Mouse (Mus musculus): ENCODE measurements at regions not wholly inside any gene's neighbourhood (a gene's known extent, or its start where the extent isn't known, plus 50 kb on each side); places are given as distances from the start of the nearest gene placed in this dataset.

DNA sequence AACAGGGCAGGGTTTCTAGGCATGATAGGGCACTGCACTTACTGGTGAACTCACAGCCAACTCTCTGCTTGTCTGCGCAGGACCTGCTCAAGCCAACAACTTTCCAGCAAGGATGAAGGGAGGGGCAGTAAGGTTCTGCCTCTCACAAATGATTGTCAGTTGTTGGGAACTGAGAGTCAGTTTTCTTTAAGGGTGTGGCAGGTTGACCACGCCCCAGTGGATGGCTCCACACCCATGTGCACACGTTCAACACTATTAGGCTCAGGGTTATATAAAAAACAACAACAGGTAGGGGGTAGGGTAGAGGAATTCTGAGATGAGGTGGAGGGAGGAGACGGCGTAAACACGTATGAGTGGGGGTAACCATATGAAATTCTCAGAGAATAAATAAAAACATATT is 210.9 kb upstream of the Kit start:
- no peaks in the 10 kb centered on the region for H3K36me3 ChIP-seq (ENCODE audit: control insufficient read depth, insufficient read depth, low read length)
- TF ChIP-seq POLR2A (IDR thresholded peaks at IDR 0.05; ENCODE audit: low read depth, low read length) (no peak), CTCF (conservative IDR thresholded peaks at IDR 0.05; ENCODE audit: insufficient read depth, insufficient read length, low read depth, low read length) (no peak)
- H3K4me1 ChIP-seq (ENCODE audit: control insufficient read depth, insufficient read depth, low read length): no peaks in the 10 kb centered on the region
- no peak overlapping the region for H3K4me3 ChIP-seq (ENCODE audit: insufficient read depth, low read depth, low read length)
- no peaks in the 10 kb centered on the region for H3K27me3 ChIP-seq (replicated peaks; ENCODE audit: control insufficient read depth, insufficient read depth, low read length)
- no peak for DNase-seq
- no peak overlapping the region for H3K27ac ChIP-seq (ENCODE audit: insufficient read depth, low read depth, low read length)
- WGBS: 86% methylated on average over 6 of the region's 6 CpGs

DNA sequence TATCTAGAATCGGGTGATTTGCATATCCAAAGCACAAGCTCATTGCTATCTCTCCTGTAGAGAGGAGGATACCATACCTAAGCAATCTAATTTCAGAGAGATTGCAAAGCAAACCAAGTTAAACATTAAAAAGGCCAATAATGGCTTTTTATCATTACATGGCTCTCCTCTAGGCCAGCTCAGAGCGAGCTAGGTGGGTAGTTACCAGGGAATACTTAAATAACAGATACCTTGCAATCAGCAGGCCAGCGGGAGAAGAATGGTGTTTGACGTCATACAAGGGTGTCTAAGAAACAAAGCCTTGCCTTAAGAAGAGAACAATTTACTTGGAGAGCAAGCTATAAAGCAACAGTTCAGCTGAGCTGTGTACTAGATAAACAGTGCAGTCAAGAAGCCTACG is 207.4 kb upstream of the Kit start:
- H3K27me3 ChIP-seq (replicated peaks; ENCODE audit: control insufficient read depth, insufficient read depth, low read length): no peaks in the 10 kb centered on the region
- H3K4me3 ChIP-seq (ENCODE audit: insufficient read depth, low read depth, low read length): no peak overlapping the region
- DNase-seq: no peak
- 85% methylated on average over 5 of the region's 5 CpGs for WGBS
- no peaks in the 10 kb centered on the region for H3K4me1 ChIP-seq (ENCODE audit: control insufficient read depth, insufficient read depth, low read length)
- TF ChIP-seq POLR2A (IDR thresholded peaks at IDR 0.05; ENCODE audit: low read depth, low read length): no peak
- no peak for TF ChIP-seq CTCF (conservative IDR thresholded peaks at IDR 0.05; ENCODE audit: insufficient read depth, insufficient read length, low read depth, low read length)
- H3K36me3 ChIP-seq (ENCODE audit: control insufficient read depth, insufficient read depth, low read length): no peaks in the 10 kb centered on the region
- no peak overlapping the region for H3K27ac ChIP-seq (ENCODE audit: insufficient read depth, low read depth, low read length)

DNA sequence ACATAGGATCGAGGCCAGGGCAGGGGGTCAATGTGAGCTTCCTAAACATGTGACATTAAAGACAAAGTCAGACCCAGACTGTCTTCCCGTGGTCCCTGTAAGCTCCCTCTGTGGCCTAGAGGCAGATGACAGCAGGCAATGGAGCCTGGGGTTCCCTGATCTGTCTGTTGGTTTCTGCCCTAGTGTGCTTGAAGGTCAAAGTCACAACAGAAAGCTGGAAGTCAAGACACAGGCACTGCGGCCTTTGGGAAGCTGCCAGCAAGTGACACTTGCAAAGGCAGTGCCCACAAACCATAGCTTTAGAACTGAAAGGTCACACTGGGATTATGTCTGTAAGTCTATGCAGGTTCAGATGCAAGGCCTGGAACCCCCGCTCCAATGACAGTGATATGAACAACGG is 206.0 kb upstream of the Kit start:
- H3K27me3 ChIP-seq (replicated peaks; ENCODE audit: control insufficient read depth, insufficient read depth, low read length): no peaks in the 10 kb centered on the region
- TF ChIP-seq POLR2A (IDR thresholded peaks at IDR 0.05; ENCODE audit: low read depth, low read length): no peak
- TF ChIP-seq CTCF (conservative IDR thresholded peaks at IDR 0.05; ENCODE audit: insufficient read depth, insufficient read length, low read depth, low read length): no peak
- H3K27ac ChIP-seq (ENCODE audit: insufficient read depth, low read depth, low read length): no peak overlapping the region
- no peaks in the 10 kb centered on the region for H3K36me3 ChIP-seq (ENCODE audit: control insufficient read depth, insufficient read depth, low read length)
- 75% methylated on average over 5 of the region's 5 CpGs for WGBS
- no peaks in the 10 kb centered on the region for H3K4me1 ChIP-seq (ENCODE audit: control insufficient read depth, insufficient read depth, low read length)
- no peak overlapping the region for H3K4me3 ChIP-seq (ENCODE audit: insufficient read depth, low read depth, low read length)
- DNase-seq: peak; percentile 18

DNA sequence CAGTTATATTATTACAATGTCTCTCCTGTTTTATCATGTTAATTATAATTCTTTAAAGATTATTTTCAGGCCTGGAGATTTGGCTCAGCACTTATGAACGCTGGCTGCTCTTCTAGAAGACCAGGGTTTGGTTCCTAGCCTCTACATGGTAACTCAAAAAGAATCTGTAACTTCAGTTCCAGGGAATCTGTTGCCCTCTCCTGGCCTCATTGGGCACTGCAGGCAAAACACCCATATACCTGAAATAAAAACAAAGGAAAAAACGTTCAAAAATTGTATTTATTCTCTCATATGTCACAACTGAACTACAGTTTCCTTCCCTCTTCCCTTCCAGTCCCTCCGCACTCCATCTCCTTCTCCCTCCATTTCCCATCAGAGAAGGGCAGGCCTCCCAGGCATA is 201.9 kb upstream of the Kit start:
- no peak overlapping the region for H3K4me3 ChIP-seq (ENCODE audit: insufficient read depth, low read depth, low read length)
- peaks cover 6% of the 10 kb centered on the region; the same call in 1 of the 2 replicates for H3K4me1 ChIP-seq (ENCODE audit: control insufficient read depth, insufficient read depth, low read length)
- no peak overlapping the region for H3K27ac ChIP-seq (ENCODE audit: insufficient read depth, low read depth, low read length)
- no peaks in the 10 kb centered on the region for H3K36me3 ChIP-seq (ENCODE audit: control insufficient read depth, insufficient read depth, low read length)
- WGBS: 58% methylated on average over 3 of the region's 3 CpGs
- peak; percentile 8 for DNase-seq
- TF ChIP-seq POLR2A (IDR thresholded peaks at IDR 0.05; ENCODE audit: low read depth, low read length) (no peak), CTCF (conservative IDR thresholded peaks at IDR 0.05; ENCODE audit: insufficient read depth, insufficient read length, low read depth, low read length) (peak; percentile 42)
- no peaks in the 10 kb centered on the region for H3K27me3 ChIP-seq (replicated peaks; ENCODE audit: control insufficient read depth, insufficient read depth, low read length)

DNA sequence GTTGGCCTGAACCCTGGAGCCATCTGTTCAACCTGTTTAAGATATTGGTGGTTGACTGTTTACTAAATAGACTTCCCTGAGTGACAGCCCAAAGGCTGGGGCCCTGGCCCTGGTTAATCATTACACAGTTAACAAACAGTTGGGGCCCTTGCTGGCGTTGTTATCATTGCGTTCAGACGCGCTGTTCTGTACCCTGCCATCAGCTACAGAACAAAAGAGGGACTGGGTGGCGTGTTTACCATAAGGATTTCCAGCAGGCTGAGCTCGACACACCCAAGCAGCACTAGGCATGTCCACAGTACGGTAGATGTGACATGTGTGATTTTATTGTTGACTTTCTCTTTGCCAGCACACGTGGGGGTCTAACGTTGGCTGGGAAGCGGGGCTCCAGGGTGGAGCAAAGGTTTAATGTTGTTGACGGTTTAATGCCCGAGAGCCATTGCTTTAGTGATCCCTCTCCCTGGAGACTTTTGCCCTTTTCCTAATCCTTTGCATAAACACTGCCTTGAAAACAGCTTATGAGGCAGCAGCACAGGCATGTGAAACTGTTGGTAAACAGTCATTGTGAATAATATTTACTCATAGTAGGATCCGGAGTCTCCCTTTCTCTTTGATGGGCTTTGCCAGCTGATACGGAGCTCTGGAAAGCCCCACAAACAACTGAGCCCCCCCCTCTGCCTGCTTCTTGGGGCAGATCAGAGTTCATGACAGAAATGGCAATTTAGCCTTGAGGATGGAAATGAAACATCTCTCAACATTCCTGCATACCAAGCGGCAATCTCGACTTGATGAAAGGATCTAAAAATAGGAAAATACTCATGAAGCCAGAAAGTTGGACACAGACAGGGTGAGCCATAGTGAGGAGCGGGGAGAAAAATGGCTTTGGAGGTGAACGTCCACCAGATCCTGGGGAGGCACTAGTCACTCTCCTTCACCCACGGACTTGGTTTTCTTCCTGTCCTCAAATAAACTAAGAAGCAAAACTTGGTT is 197.1 kb upstream of the Kit start:
- peak; percentile 72 for DNase-seq
- Histone ChIP-seq H3K4me1 (ENCODE audit: control insufficient read depth, insufficient read depth, low read length) (peaks cover 6% of the 10 kb centered on the region; the same call in 1 of the 2 replicates), H3K27me3 (replicated peaks; ENCODE audit: control insufficient read depth, insufficient read depth, low read length) (no peaks in the 10 kb centered on the region), H3K4me3 (ENCODE audit: insufficient read depth, low read depth, low read length) (peak overlapping the region; percentile 9; the same call in 1 of the 2 replicates), H3K27ac (ENCODE audit: insufficient read depth, low read depth, low read length) (no peak overlapping the region; the same call in 1 of the 2 replicates), H3K36me3 (ENCODE audit: control insufficient read depth, insufficient read depth, low read length) (no peaks in the 10 kb centered on the region)
- 24% methylated on average over 19 of the region's 19 CpGs for WGBS
- TF ChIP-seq CTCF (conservative IDR thresholded peaks at IDR 0.05; ENCODE audit: insufficient read depth, insufficient read length, low read depth, low read length) (no peak), POLR2A (IDR thresholded peaks at IDR 0.05; ENCODE audit: low read depth, low read length) (no peak)

DNA sequence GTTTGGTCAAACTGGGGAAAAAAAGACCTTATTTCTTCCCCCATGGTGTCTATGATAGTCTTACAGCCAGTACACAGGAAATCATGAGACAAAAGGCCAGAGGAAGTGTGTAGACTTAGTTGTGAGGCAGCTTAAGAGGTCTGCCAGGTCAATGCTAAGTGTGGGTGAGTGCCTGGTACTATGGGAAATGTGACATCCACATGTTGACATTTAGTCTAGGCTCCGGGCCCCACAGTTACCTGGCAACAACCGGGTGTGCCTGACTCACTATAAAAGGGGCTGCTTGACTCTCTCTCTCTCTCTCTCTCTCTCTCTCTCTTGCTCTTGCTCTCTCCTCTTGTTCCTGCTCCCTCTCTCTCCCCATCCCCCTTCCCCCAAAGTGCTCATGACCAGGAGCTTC is 196.1 kb upstream of the Kit start:
- H3K4me1 ChIP-seq (ENCODE audit: control insufficient read depth, insufficient read depth, low read length): peaks cover 6% of the 10 kb centered on the region; the same call in 1 of the 2 replicates
- 54% methylated on average over 2 of the region's 2 CpGs for WGBS
- no peaks in the 10 kb centered on the region for H3K36me3 ChIP-seq (ENCODE audit: control insufficient read depth, insufficient read depth, low read length)
- DNase-seq: no peak
- TF ChIP-seq POLR2A (IDR thresholded peaks at IDR 0.05; ENCODE audit: low read depth, low read length) (no peak), CTCF (conservative IDR thresholded peaks at IDR 0.05; ENCODE audit: insufficient read depth, insufficient read length, low read depth, low read length) (no peak)
- H3K27ac ChIP-seq (ENCODE audit: insufficient read depth, low read depth, low read length): no peak overlapping the region
- H3K4me3 ChIP-seq (ENCODE audit: insufficient read depth, low read depth, low read length): no peak overlapping the region
- no peaks in the 10 kb centered on the region for H3K27me3 ChIP-seq (replicated peaks; ENCODE audit: control insufficient read depth, insufficient read depth, low read length)

GRCm38 (mm10) chr5:75380340-75380739 is 194.4 kb upstream of the Kit start:
- Histone ChIP-seq H3K27me3 (replicated peaks; ENCODE audit: control insufficient read depth, insufficient read depth, low read length) (no peaks in the 10 kb centered on the region), H3K4me1 (ENCODE audit: control insufficient read depth, insufficient read depth, low read length) (peaks cover 6% of the 10 kb centered on the region; the same call in 1 of the 2 replicates), H3K27ac (ENCODE audit: insufficient read depth, low read depth, low read length) (no peak overlapping the region), H3K4me3 (ENCODE audit: insufficient read depth, low read depth, low read length) (no peak overlapping the region), H3K36me3 (ENCODE audit: control insufficient read depth, insufficient read depth, low read length) (no peaks in the 10 kb centered on the region)
- no peak for TF ChIP-seq CTCF (conservative IDR thresholded peaks at IDR 0.05; ENCODE audit: insufficient read depth, insufficient read length, low read depth, low read length)
- TF ChIP-seq POLR2A (IDR thresholded peaks at IDR 0.05; ENCODE audit: low read depth, low read length): no peak
- no peak for DNase-seq
- 74% methylated on average over 1 of the region's 1 CpGs for WGBS

Data from kidney, adult 2 months (tissue).